Mouse (Mus musculus) midbrain, embryonic 13.5 days (tissue): ENCODE data around the gene Cideb. TPM values are rescaled to one million over a fixed set of nuclear protein-coding genes. Genes with fewer than 3 reads are reported as not detected.

Source experiments
- ATAC-seq: fragments of 200-750 bp; cut with Nextera tagmentation; 2 replicates; pipeline ENCODE4 v1.8.0; 2017; ENCODE audit warnings: mild to moderate bottlenecking, moderate TSS enrichment, moderate library complexity
- H3K27ac ChIP-seq: fragments of 300-500 bp; sonication (generic); 2 replicates; pipeline ENCODE4 v1.5.1; 2015; ENCODE audit warnings: inconsistent platforms, mild to moderate bottlenecking, moderate library complexity
- H3K27me3 ChIP-seq: fragments of 300-500 bp; sonication (generic); 2 replicates; pipeline ENCODE4 v1.6.1; 2015; ENCODE audit warnings: mild to moderate bottlenecking, inconsistent platforms
- H3K36me3 ChIP-seq: fragments of 300-500 bp; sonication (generic); 2 replicates; pipeline ENCODE4 v1.6.1; 2015; ENCODE audit warnings: mild to moderate bottlenecking, inconsistent platforms
- H3K4me1 ChIP-seq: fragments of 300-500 bp; sonication (generic); replicated peaks from 2 replicates; pipeline ENCODE4 v1.6.1; 2015; ENCODE audit warnings: inconsistent platforms
- H3K4me2 ChIP-seq: fragments of 300-500 bp; sonication (generic); replicated peaks from 2 replicates; pipeline ENCODE4 v1.6.1; 2015; ENCODE audit warnings: moderate library complexity, mild to moderate bottlenecking, inconsistent platforms
- H3K4me3 ChIP-seq: fragments of 300-500 bp; sonication (generic); replicated peaks from 2 replicates; pipeline ENCODE4 v1.5.1; 2015; ENCODE audit warnings: mild to moderate bottlenecking, inconsistent platforms
- H3K9ac ChIP-seq: fragments of 300-500 bp; sonication (generic); replicated peaks from 2 replicates; pipeline ENCODE4 v1.6.1; 2015; ENCODE audit warnings: mild to moderate bottlenecking, inconsistent platforms
- H3K9me3 ChIP-seq: fragments of 300-500 bp; sonication (generic); 2 replicates; pipeline ENCODE4 v1.6.1; 2016; ENCODE audit warnings: mild to moderate bottlenecking, inconsistent platforms
- WGBS: fragments of 180-500 bp; shearing (Covaris S2); methylation state at CpG from one replicate; pipeline ENCODE4 v1.1.7; 2015; 5-methylcytosine and 5-hydroxymethylcytosine counted together
- polyA plus RNA-seq: library from polyadenylated mRNA; unstranded; fragments of >200 nt; fragmentation: Nextera tagmentation; extraction: Ambion mirVana; gene quantifications from 2 replicates; pipeline ENCODE4 v1.2.1, GENCODE M21; 2015

Gene Cideb
- polyA plus RNA-seq, 1 experiment from 2014 or later: 0.19 TPM

GRCm38 (mm10) chr14:55734869-55735268 is 23.4 kb downstream of the Cideb start:
- 74% methylated on average over 7 of the region's 7 CpGs for WGBS
- Histone ChIP-seq H3K27me3 (0 out of 2 replicates have a peak, but pooled peaks cover 3% of the 10 kb centered on the region), H3K4me2 (no peak overlapping the region), H3K9ac (no peak overlapping the region), H3K36me3 (peaks cover 17% of the 10 kb centered on the region), H3K9me3 (no peaks in the 10 kb centered on the region), H3K4me3 (no peak overlapping the region), H3K27ac (no peak overlapping the region), H3K4me1 (no peaks in the 10 kb centered on the region)
- no peak for ATAC-seq

GRCm38 (mm10) chr14:55733889-55734288 is 24.4 kb downstream of the Cideb start:
- no peak overlapping the region for H3K9ac ChIP-seq
- ATAC-seq: no peak
- H3K9me3 ChIP-seq: no peaks in the 10 kb centered on the region
- 0 out of 2 replicates have a peak, but pooled peaks cover 3% of the 10 kb centered on the region for H3K27me3 ChIP-seq
- peaks cover 7% of the 10 kb centered on the region for H3K36me3 ChIP-seq
- H3K27ac ChIP-seq: no peak overlapping the region
- H3K4me2 ChIP-seq: no peak overlapping the region
- no peak overlapping the region for H3K4me3 ChIP-seq
- WGBS: 80% methylated on average over 10 of the region's 10 CpGs
- no peaks in the 10 kb centered on the region for H3K4me1 ChIP-seq

GRCm38 (mm10) chr14:55730531-55731032 is 27.7 kb downstream of the Cideb start:
- Histone ChIP-seq H3K36me3 (no peaks in the 10 kb centered on the region), H3K4me3 (no peak overlapping the region), H3K27ac (no peak overlapping the region), H3K4me2 (no peak overlapping the region), H3K9ac (no peak overlapping the region), H3K4me1 (no peaks in the 10 kb centered on the region), H3K9me3 (no peaks in the 10 kb centered on the region), H3K27me3 (0 out of 2 replicates have a peak, but pooled peaks cover 3% of the 10 kb centered on the region)
- WGBS: 81% methylated on average over 7 of the region's 7 CpGs
- ATAC-seq: no peak

- no peaks in the 10 kb centered on the region for H3K4me1 ChIP-seq
- H3K9ac ChIP-seq: no peak overlapping the region
- WGBS: 73% methylated on average over 7 of the region's 7 CpGs
- no peak overlapping the region for H3K4me3 ChIP-seq
- no peaks in the 10 kb centered on the region for H3K9me3 ChIP-seq
- H3K27me3 ChIP-seq: 0 out of 2 replicates have a peak, but pooled peaks cover 3% of the 10 kb centered on the region
- ATAC-seq: no peak
- no peak overlapping the region for H3K4me2 ChIP-seq
- no peak overlapping the region for H3K27ac ChIP-seq
- no peaks in the 10 kb centered on the region for H3K36me3 ChIP-seq
Observed at GRCm38 (mm10) chr14:55730116-55730515, 28.1 kb downstream of the Cideb start.

GRCm38 (mm10) chr14:55727889-55728685 is 30.2 kb downstream of the Cideb start:
- no peak overlapping the region for H3K4me2 ChIP-seq
- ATAC-seq: no peak
- H3K36me3 ChIP-seq: no peaks in the 10 kb centered on the region
- WGBS: 81% methylated on average over 8 of the region's 8 CpGs
- no peak overlapping the region for H3K4me3 ChIP-seq
- no peak overlapping the region for H3K27ac ChIP-seq
- H3K27me3 ChIP-seq: 0 out of 2 replicates have a peak, but pooled peaks cover 3% of the 10 kb centered on the region
- H3K9me3 ChIP-seq: no peaks in the 10 kb centered on the region
- no peaks in the 10 kb centered on the region for H3K4me1 ChIP-seq
- H3K9ac ChIP-seq: no peak overlapping the region

- Histone ChIP-seq H3K9me3 (no peaks in the 10 kb centered on the region), H3K4me2 (no peak overlapping the region), H3K9ac (no peak overlapping the region), H3K4me3 (no peak overlapping the region), H3K36me3 (no peaks in the 10 kb centered on the region), H3K27me3 (0 out of 2 replicates have a peak, but pooled peaks cover 3% of the 10 kb centered on the region), H3K27ac (no peak overlapping the region), H3K4me1 (peaks cover 8% of the 10 kb centered on the region)
- no peak for ATAC-seq
Observed at GRCm38 (mm10) chr14:55726261-55726660, 32.0 kb downstream of the Cideb start.

GRCm38 (mm10) chr14:55724411-55724871 is 33.8 kb downstream of the Cideb start:
- no peaks in the 10 kb centered on the region for H3K9me3 ChIP-seq
- no peak overlapping the region for H3K9ac ChIP-seq
- H3K27ac ChIP-seq: no peak overlapping the region
- H3K27me3 ChIP-seq: no peaks in the 10 kb centered on the region
- 65% methylated on average over 8 of the region's 8 CpGs for WGBS
- peaks cover 8% of the 10 kb centered on the region; the same call in 1 of the 2 replicates for H3K36me3 ChIP-seq
- H3K4me2 ChIP-seq: no peak overlapping the region
- H3K4me1 ChIP-seq: peaks cover 17% of the 10 kb centered on the region
- no peak for ATAC-seq
- H3K4me3 ChIP-seq: no peak overlapping the region

- Histone ChIP-seq H3K27me3 (no peaks in the 10 kb centered on the region), H3K36me3 (peaks cover 18% of the 10 kb centered on the region), H3K4me3 (no peak overlapping the region), H3K9ac (no peak overlapping the region), H3K4me2 (no peak overlapping the region), H3K9me3 (no peaks in the 10 kb centered on the region), H3K27ac (no peak overlapping the region), H3K4me1 (peaks cover 17% of the 10 kb centered on the region)
- ATAC-seq: no peak
- WGBS: 92% methylated on average over 7 of the region's 7 CpGs
Observed at GRCm38 (mm10) chr14:55723433-55723832, 34.8 kb downstream of the Cideb start.

- no peaks in the 10 kb centered on the region for H3K27me3 ChIP-seq
- peaks cover 27% of the 10 kb centered on the region for H3K36me3 ChIP-seq
- ATAC-seq: no peak; the same call in 1 of the 2 replicates
- H3K9ac ChIP-seq: peak overlapping the region; percentile 80
- H3K4me2 ChIP-seq: peak overlapping the region; percentile 65
- H3K4me1 ChIP-seq: peaks cover 17% of the 10 kb centered on the region
- 46% methylated on average over 8 of the region's 8 CpGs for WGBS
- no peaks in the 10 kb centered on the region for H3K9me3 ChIP-seq
- peak overlapping the region; percentile 75 for H3K4me3 ChIP-seq
- peak overlapping the region; percentile 83 for H3K27ac ChIP-seq
Observed at GRCm38 (mm10) chr14:55722438-55722945, 35.8 kb downstream of the Cideb start.

GRCm38 (mm10) chr14:55721700-55722437 is 36.4 kb downstream of the Cideb start, which contains the start of gene Rabggta:
Gene Rabggta (minus strand): TSS chr14:55722263.
- H3K9ac ChIP-seq: peak within 1 kb of the TSS; percentile 80
- H3K36me3 ChIP-seq: peaks cover 33% of the 10 kb centered on the region
- WGBS: under 1% methylated on average over 50 of the region's 50 CpGs
- no peaks in the 10 kb centered on the region for H3K9me3 ChIP-seq
- H3K27me3 ChIP-seq: no peaks in the 10 kb centered on the region
- peak; percentile 98 for ATAC-seq
- H3K4me3 ChIP-seq: peak within 1 kb of the TSS; percentile 75
- peaks cover 17% of the 10 kb centered on the region for H3K4me1 ChIP-seq
- peak within 1 kb of the TSS; percentile 65 for H3K4me2 ChIP-seq
- H3K27ac ChIP-seq: peak within 1 kb of the TSS; percentile 83

- Histone ChIP-seq H3K27me3 (no peaks in the 10 kb centered on the region), H3K4me1 (peaks cover 17% of the 10 kb centered on the region), H3K4me3 (peak overlapping the region; percentile 75), H3K9ac (peak overlapping the region; percentile 80), H3K36me3 (peaks cover 41% of the 10 kb centered on the region), H3K27ac (no peak overlapping the region), H3K4me2 (peak overlapping the region; percentile 65), H3K9me3 (no peaks in the 10 kb centered on the region)
- 72% methylated on average over 6 of the region's 6 CpGs for WGBS
- no peak for ATAC-seq
Observed at GRCm38 (mm10) chr14:55721076-55721475, 37.2 kb downstream of the Cideb start.
